Mouse (Mus musculus) cortical plate, adult 2 months (tissue): ENCODE results near the gene Hsd17b3.

Experiments
- CTCF ChIP-seq: fragments of 200-500 bp; IDR thresholded peaks from 2 replicates; pipeline ENCODE4 v1.5.1; 2011; ENCODE audit warnings: mild to moderate bottlenecking, control low read depth, low read length; ENCODE audit not compliant: insufficient read depth; ENCODE audit errors: extremely low read depth
- POLR2A ChIP-seq: fragments of 200-500 bp; IDR thresholded peaks from 2 replicates; pipeline ENCODE4 v1.6.1; 2011; ENCODE audit warnings: mild to moderate bottlenecking, low read length, control low read depth; ENCODE audit not compliant: insufficient read depth; ENCODE audit errors: extremely low read depth

DNA sequence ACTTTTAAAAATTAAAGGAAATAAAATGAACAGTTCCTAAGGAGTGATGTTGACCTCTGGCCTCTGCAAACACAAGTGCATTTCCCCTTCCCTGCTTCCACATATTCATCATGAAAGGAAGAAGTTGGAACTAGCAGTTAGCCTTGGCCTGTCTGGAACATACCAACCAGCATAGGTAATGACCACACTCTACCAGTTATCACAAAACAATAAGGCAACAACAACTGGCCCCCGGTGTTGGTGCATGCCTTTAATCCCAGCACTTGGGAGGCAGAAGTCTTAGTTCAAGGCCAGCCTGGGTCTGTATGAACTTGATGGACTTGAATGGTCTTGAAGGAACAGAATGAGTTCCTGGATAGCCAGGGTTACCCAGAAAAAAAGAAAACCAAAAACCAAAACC lies 21.4 kb upstream of the Hsd17b3 start:
- TF ChIP-seq POLR2A (no peak), CTCF (no peak)
